17 mouse cellular contexts compared by ENCODE assay signal in genomic region chr10:37849291-37849846, GRCm38 (mm10).
"Had no signal": no experiment of that assay in that cellular context is flagged by ENCODE, and none has a peak within 500 bp of the region (broad histone marks: within the 10 kb centered on the region; RNA-seq: fewer than 3 reads in every experiment).

No protein-coding gene starts in this region.

- H3K4me3 ChIP-seq: limb, embryonic 15.5 days; liver, embryonic 13.5 days; lung, embryonic 15.5 days; megakaryocyte, embryonic 14.5 days; myocyte; neural tube, embryonic 15.5 days had no signal

- H3K27me3 ChIP-seq: limb, embryonic 15.5 days; liver, embryonic 13.5 days; lung, embryonic 15.5 days; megakaryocyte, embryonic 14.5 days; neural tube, embryonic 15.5 days had no signal

- ATAC-seq: liver, postnatal 0 days had no signal

- H3K4me1 ChIP-seq: limb, embryonic 15.5 days; liver, embryonic 13.5 days; lung, embryonic 15.5 days; megakaryocyte, embryonic 14.5 days; neural tube, embryonic 15.5 days had no signal

- H3K9ac ChIP-seq: limb, embryonic 15.5 days; liver, embryonic 13.5 days; liver, postnatal 0 days; lung, embryonic 15.5 days; neural tube, embryonic 15.5 days had no signal

- H3K36me3 ChIP-seq: limb, embryonic 15.5 days; liver, embryonic 13.5 days; lung, embryonic 15.5 days; neural tube, embryonic 15.5 days had no signal

- H3K4me2 ChIP-seq: limb, embryonic 15.5 days; liver, embryonic 13.5 days; lung, embryonic 15.5 days; neural tube, embryonic 15.5 days had no signal

- DNase-seq: kidney, adult 11 months; kidney, adult 9 months; kidney, postnatal 36 days; left cerebral cortex, postnatal 4 days; liver, embryonic 13.5 days; liver, postnatal 0 days; lung, postnatal 14 days; right cerebral cortex, adult 18-20 months; right cerebral cortex, postnatal 25 days; thymus, postnatal 14 days had no signal

- H3K9me3 ChIP-seq: limb, embryonic 15.5 days; liver, embryonic 13.5 days; lung, embryonic 15.5 days; neural tube, embryonic 15.5 days had no signal

- H3K27ac ChIP-seq: kidney, postnatal 0 days; limb, embryonic 15.5 days; liver, embryonic 13.5 days; lung, embryonic 15.5 days; macrophage; neural tube, embryonic 15.5 days had no signal
